Mouse (Mus musculus) layer of hippocampus, adult 11-12 months (tissue): ENCODE data around the gene Armt1.
"Not testable (repeated sequence)": the region's sequence is repeated elsewhere in the genome, so short reads cannot be mapped to it uniquely, and the experiment has no call there.

ENCODE experiments used
- DNase-seq: peaks from one replicate; pipeline ENCODE4 v3.0.0; 2022; ENCODE audit warnings: low spot score

Gene Armt1

GRCm38 (mm10) chr10:4433871-4434270 lies 1.6 kb downstream of the Armt1 start:
- not testable (repeated sequence) for DNase-seq

- DNase-seq: no peak
These were observed 3.1 kb downstream of the Armt1 start for GRCm38 (mm10) chr10:4435416-4435815.

GRCm38 (mm10) chr10:4456409-4456808 lies 24.1 kb downstream of the Armt1 start:
- DNase-seq: no peak

GRCm38 (mm10) chr10:4460201-4460600 lies 27.9 kb downstream of the Armt1 start:
- no peak for DNase-seq

- DNase-seq: no peak
These were observed 33.5 kb downstream of the Armt1 start for GRCm38 (mm10) chr10:4465799-4466198.

GRCm38 (mm10) chr10:4469406-4469805 lies 37.1 kb downstream of the Armt1 start:
- no peak for DNase-seq

GRCm38 (mm10) chr10:4473591-4473993 lies 41.3 kb downstream of the Armt1 start:
- no peak for DNase-seq

GRCm38 (mm10) chr10:4475431-4475830 lies 43.2 kb downstream of the Armt1 start:
- no peak for DNase-seq

GRCm38 (mm10) chr10:4476604-4477003 lies 44.3 kb downstream of the Armt1 start:
- no peak for DNase-seq

GRCm38 (mm10) chr10:4480929-4481328 lies 48.7 kb downstream of the Armt1 start:
- no peak for DNase-seq

GRCm38 (mm10) chr10:4481695-4482094 lies 49.4 kb downstream of the Armt1 start:
- no peak for DNase-seq

GRCm38 (mm10) chr10:4482355-4482754 lies 50.1 kb downstream of the Armt1 start, which contains the start of gene Ccdc170:
TSS of gene Ccdc170 (plus strand) at chr10:4482502.
- DNase-seq: no peak

- DNase-seq: no peak
These were observed 51.6 kb downstream of the Armt1 start for GRCm38 (mm10) chr10:4483848-4484247.

- DNase-seq: no peak
These were observed 52.7 kb downstream of the Armt1 start for GRCm38 (mm10) chr10:4484986-4485385.

- no peak for DNase-seq
These were observed 57.6 kb downstream of the Armt1 start for GRCm38 (mm10) chr10:4489865-4490264.

GRCm38 (mm10) chr10:4491281-4491680 lies 59.0 kb downstream of the Armt1 start:
- DNase-seq: no peak

- no peak for DNase-seq
These were observed 59.8 kb downstream of the Armt1 start for GRCm38 (mm10) chr10:4492045-4492444.

- DNase-seq: no peak
These were observed 60.6 kb downstream of the Armt1 start for GRCm38 (mm10) chr10:4492909-4493308.

- no peak for DNase-seq
These were observed 71.0 kb downstream of the Armt1 start for GRCm38 (mm10) chr10:4503251-4503650.
